Mouse (Mus musculus) E14TG2a.4 (cell line): Measurements from ENCODE around the gene Vps26a.

Source experiments
- CTCF ChIP-seq: conservative IDR thresholded peaks from 2 replicates; pipeline ENCODE4 v1.5.1; 2014; ENCODE audit warnings: low read length
- NANOG ChIP-seq: IDR thresholded peaks from 2 replicates; pipeline ENCODE4 v1.6.1; 2014; ENCODE audit warnings: borderline replicate concordance, low read length, mixed read lengths
- POU5F1 ChIP-seq: IDR thresholded peaks from 2 replicates; pipeline ENCODE4 v1.6.1; 2014; ENCODE audit warnings: low read length, borderline replicate concordance

GRCm38 (mm10) chr10:62474944-62475343 lies 11.7 kb downstream of the Vps26a start:
- no peak for TF ChIP-seq CTCF
- no peak for TF ChIP-seq POU5F1
- TF ChIP-seq NANOG: peak; percentile 50; the same call in 1 of the 2 replicates
